Mouse (Mus musculus): ENCODE results near the gene Cgn. TPM values are rescaled to one million over a fixed set of nuclear protein-coding genes. Genes with fewer than 3 reads are reported as not detected.

The Cgn gene
- 1 to 10 TPM; 2.9 to 4.0 TPM for total RNA-seq (2021)

- DNase-seq (ENCODE audit: low spot score in 2 of 2) = peak; percentile 89 to 91
- intact Hi-C loops (cut with DNase I) = no loop called here
Measured at GRCm38 (mm10) chr3:94786367-94786835, at the start of gene Cgn. Gene Cgn, minus strand, starts transcription at chr3:94786492.

DNA sequence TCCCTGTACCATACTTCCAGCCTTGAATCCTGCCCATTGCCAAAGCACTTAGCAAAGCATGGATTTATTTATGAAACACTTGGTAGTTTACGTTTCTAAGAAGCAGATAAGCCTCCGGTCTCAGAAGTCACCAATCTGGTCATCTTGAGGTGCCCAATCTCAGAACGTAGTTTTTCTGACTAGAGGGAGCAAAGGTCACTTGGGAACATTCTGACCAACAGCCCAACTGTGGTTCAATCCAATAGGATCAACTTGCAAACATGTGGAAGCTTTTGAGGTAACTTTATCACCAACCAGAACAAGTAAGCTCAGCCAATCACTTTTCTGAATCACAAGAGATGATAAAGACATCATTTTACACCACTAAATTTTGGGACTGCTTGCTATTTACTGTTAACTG, 49.1 kb upstream of the Cgn start:
- DNase-seq (ENCODE audit: low spot score in 2 of 2) = no peak
- intact Hi-C loops (cut with DNase I) = no loop called here

- DNase-seq (ENCODE audit: low spot score in 2 of 2) = no peak
- intact Hi-C loops (cut with DNase I) = no loop called here
Measured at GRCm38 (mm10) chr3:94833358-94833757, 47.1 kb upstream of the Cgn start.

- intact Hi-C loops (cut with DNase I) = no loop called here
- DNase-seq (ENCODE audit: low spot score in 2 of 2) = no peak
Measured at GRCm38 (mm10) chr3:94832701-94833100, 46.4 kb upstream of the Cgn start.

GRCm38 (mm10) chr3:94832100-94832499, 45.8 kb upstream of the Cgn start:
- intact Hi-C loops (cut with DNase I) = no loop called here
- DNase-seq (ENCODE audit: low spot score in 2 of 2) = no peak

GRCm38 (mm10) chr3:94824110-94824509, 37.8 kb upstream of the Cgn start:
- no peak for DNase-seq (ENCODE audit: low spot score in 2 of 2)
- intact Hi-C loops (cut with DNase I) = no loop called here

DNA sequence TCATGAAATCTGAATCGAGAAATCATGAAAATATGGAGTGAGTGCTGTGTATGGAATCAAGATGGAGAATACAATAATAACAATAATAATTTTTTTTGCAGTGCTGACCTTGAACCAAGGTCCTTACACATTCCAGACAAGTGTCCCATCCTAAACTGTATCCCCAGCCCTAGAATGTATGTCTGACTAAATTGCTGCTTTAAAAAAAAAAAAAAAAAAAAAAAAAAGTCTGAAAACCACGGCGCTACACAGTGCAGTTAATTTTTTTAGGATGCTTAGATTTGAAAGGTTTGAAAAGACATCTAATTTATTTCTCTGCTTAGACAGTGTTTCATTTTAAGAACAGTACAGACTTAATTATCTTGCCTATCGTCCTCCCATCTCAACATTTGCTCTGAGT, 35.8 kb upstream of the Cgn start:
- intact Hi-C loops (cut with DNase I) = no loop called here
- DNase-seq (ENCODE audit: low spot score in 2 of 2) = no peak

DNA sequence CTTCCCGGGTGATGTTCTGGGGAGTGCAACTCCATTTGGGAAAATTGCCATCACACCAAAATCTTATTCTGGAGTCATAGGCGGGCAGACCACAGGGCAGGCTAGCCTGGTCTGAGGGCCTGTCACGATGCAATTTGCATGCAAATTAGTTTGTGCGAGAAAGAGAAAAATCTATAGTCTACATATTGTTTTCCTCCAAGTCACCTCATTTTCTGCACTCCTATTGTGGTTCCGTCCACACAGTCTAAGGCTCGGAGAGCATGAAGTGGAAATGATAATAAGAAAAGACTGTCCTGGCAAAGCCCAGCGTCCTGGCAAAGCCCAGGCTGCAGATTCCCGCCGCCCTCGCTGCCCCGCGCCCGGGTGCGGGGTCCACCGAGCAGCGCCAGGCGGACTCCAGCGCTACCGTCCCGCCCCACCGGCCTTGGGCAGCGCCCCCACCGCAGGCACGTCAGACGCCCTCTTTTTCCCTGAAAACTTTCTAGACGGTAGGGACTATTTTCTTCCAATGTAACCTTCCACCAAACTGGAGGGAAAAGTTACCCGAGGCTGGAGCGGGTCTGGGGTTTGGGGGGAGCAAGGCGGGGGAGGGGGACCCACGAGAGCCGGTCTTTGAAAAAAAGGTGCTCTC, 34.8 kb upstream of the Cgn start:
- peak; percentile 18 to 24 for DNase-seq (ENCODE audit: low spot score in 2 of 2)

GRCm38 (mm10) chr3:94819452-94820425, 33.4 kb upstream of the Cgn start:
- intact Hi-C loops (cut with DNase I) = loop anchor here (2.0 to 10.0 kb wide), 2 partner anchors 29 to 85 kb away; no protein-coding TSS in a partner anchor
- no peak for DNase-seq (ENCODE audit: low spot score in 2 of 2)

More for the DNA sequence above, 34.8 kb upstream of the Cgn start:
- intact Hi-C loops (cut with DNase I) = loop anchor here (1.0 to 2.0 kb wide), 2 partner anchors 16 to 30 kb away; partner anchors contain the start of gene Pogz

- no peak for DNase-seq (ENCODE audit: low spot score in 2 of 2)
- intact Hi-C loops (cut with DNase I) = loop anchor here (10.0 kb wide), 1 partner anchor 87 kb away; no protein-coding TSS in a partner anchor
Measured at GRCm38 (mm10) chr3:94817731-94818130, 31.4 kb upstream of the Cgn start.

DNA sequence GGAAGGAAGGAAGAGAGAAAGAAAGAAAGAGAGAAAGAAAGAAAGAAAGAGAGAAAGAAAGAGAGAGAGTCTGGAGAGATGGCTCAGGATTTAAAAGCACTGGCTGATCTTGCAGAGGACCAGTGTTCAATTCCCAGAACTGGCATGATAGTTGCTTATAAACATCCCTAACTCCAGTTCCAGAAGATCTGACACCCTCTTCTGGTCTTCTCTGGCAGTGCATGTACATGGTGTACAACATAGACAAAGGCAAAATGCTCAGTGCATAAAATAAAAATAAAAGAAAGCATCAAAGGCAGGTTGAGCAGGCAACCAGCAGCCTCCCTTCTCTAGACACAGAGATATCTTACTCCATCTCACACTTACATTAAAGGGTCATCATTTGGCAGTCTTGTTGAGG, 29.3 kb upstream of the Cgn start:
- intact Hi-C loops (cut with DNase I) = loop anchor here (10.0 kb wide), 1 partner anchor 89 kb away; no protein-coding TSS in a partner anchor
- no peak for DNase-seq (ENCODE audit: low spot score in 2 of 2)

- intact Hi-C loops (cut with DNase I) = loop anchor here (10.0 kb wide), 1 partner anchor 90 kb away; no protein-coding TSS in a partner anchor
- no peak for DNase-seq (ENCODE audit: low spot score in 2 of 2)
Measured at GRCm38 (mm10) chr3:94814663-94815062, 28.4 kb upstream of the Cgn start.

- intact Hi-C loops (cut with DNase I) = loop anchor here (10.0 kb wide), 1 partner anchor 91 kb away; no protein-coding TSS in a partner anchor
Measured at GRCm38 (mm10) chr3:94814063-94814462, 27.8 kb upstream of the Cgn start.

GRCm38 (mm10) chr3:94813651-94814050, 27.4 kb upstream of the Cgn start:
- no peak for DNase-seq (ENCODE audit: low spot score in 2 of 2)
- intact Hi-C loops (cut with DNase I) = loop anchor here (10.0 kb wide), 1 partner anchor 91 kb away; no protein-coding TSS in a partner anchor

More at GRCm38 (mm10) chr3:94814063-94814462, 27.8 kb upstream of the Cgn start:
- DNase-seq (ENCODE audit: low spot score in 2 of 2) = no peak

- intact Hi-C loops (cut with DNase I) = loop anchor here (10.0 kb wide), 1 partner anchor 93 kb away; no protein-coding TSS in a partner anchor
Measured at GRCm38 (mm10) chr3:94811628-94812027, 25.3 kb upstream of the Cgn start.

GRCm38 (mm10) chr3:94808296-94808695, 22.0 kb upstream of the Cgn start:
- no peak for DNase-seq (ENCODE audit: low spot score in 2 of 2)
- intact Hi-C loops (cut with DNase I) = no loop called here

More at GRCm38 (mm10) chr3:94811628-94812027, 25.3 kb upstream of the Cgn start:
- DNase-seq (ENCODE audit: low spot score in 2 of 2) = no peak

DNA sequence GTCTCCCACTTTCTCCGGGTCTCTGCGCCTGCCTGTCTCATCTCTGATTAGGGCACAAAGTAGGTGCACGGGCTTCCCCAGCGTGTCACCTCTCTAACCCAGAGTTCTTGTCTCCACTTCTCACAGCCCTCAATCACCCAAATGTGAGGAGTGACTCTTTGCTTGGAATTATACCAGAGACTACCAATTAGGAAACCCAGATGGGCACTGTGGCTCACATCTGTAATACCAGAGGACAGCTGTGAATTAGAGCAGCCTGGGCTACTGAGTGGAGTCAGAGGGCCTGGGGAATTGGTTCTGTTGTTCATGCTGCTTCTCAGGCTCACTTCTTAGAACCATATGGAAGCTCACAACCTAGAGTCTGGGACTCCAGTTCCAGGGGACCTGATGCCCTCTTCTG, 18.7 kb upstream of the Cgn start:
- intact Hi-C loops (cut with DNase I) = no loop called here

DNA sequence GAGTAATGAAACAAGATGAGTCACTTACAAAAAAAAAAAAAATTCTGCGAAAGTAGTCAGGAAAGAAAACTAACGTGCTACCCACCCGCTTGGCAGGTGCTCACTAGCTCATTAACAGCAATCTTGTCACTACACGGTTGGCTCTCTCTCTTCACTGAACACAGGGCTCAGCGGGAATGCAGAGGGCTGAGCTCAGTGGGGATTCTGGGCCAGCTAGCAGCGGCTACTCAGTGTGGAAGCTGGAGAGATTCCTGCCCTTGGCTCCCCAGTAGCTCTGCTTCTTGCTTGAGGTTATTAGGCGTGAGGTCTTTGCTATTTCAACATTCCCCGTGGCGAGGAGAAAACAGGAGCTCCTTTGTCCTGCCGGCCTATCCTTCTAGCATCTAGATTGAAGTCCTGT, 17.9 kb upstream of the Cgn start:
- no peak for DNase-seq (ENCODE audit: low spot score in 2 of 2)

More for the DNA sequence above, 18.7 kb upstream of the Cgn start:
- DNase-seq (ENCODE audit: low spot score in 2 of 2) = no peak

DNA sequence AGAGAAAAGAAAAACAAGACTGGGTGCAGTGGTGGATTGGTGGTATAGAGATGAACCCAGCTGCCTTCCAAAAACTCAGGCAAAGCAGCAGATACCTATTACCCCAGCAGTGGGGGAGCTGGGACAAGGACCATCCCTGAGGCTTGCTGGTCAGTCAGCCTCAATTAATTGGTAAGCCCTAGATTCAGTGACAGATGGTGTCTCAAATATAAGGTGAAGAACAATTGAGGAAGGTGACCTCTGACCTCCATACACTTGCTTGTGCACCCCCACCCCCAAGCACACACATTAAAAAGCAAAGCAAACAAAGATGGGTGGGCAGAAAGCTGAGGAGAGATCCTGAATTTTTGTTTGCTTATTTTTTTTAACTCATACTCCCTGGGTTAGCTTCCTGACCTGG, 9.9 kb upstream of the Cgn start:
- intact Hi-C loops (cut with DNase I) = no loop called here

More for the DNA sequence above, 17.9 kb upstream of the Cgn start:
- intact Hi-C loops (cut with DNase I) = no loop called here

GRCm38 (mm10) chr3:94795596-94796140, 9.4 kb upstream of the Cgn start:
- no peak for DNase-seq (ENCODE audit: low spot score in 2 of 2)
- intact Hi-C loops (cut with DNase I) = no loop called here

More for the DNA sequence above, 9.9 kb upstream of the Cgn start:
- DNase-seq (ENCODE audit: low spot score in 2 of 2) = no peak
